Mouse (Mus musculus) limb, embryonic 14.5 days (tissue): ENCODE data around the gene Tmco4. TPM values are rescaled to one million over a fixed set of nuclear protein-coding genes. Genes with fewer than 3 reads are reported as not detected.

Experiments
- ATAC-seq: fragments of 200-750 bp; cut with Nextera tagmentation; 2 replicates; pipeline ENCODE4 v1.8.0; 2017; ENCODE audit warnings: low read depth, moderate number of reproducible peaks, moderate TSS enrichment; ENCODE audit not compliant: low FRiP score
- DNase-seq: peaks from one replicate; pipeline ENCODE4 v3.0.0-alpha.2; 2015; ENCODE audit warnings: low spot score
- H3K27ac ChIP-seq: fragments of 300-500 bp; sonication (generic); replicated peaks from 2 replicates; pipeline ENCODE4 v1.5.1; 2014; ENCODE audit warnings: low read depth, mild to moderate bottlenecking, low read length, moderate library complexity, mixed read lengths
- H3K27me3 ChIP-seq: fragments of 300-500 bp; sonication (generic); 2 replicates; pipeline ENCODE4 v1.6.1; 2014; ENCODE audit warnings: low read length, mixed read lengths; ENCODE audit not compliant: control insufficient read depth, insufficient read depth
- H3K36me3 ChIP-seq: fragments of 300-500 bp; sonication (generic); 2 replicates; pipeline ENCODE4 v1.6.1; 2014; ENCODE audit warnings: mild to moderate bottlenecking, low read length, moderate library complexity, mixed read lengths; ENCODE audit not compliant: control insufficient read depth, insufficient read depth
- H3K4me1 ChIP-seq: fragments of 300-500 bp; sonication (generic); 2 replicates; pipeline ENCODE4 v1.6.1; 2014; ENCODE audit warnings: antibody characterized with exemption, low read length, mixed read lengths; ENCODE audit not compliant: control insufficient read depth, insufficient read depth
- H3K4me2 ChIP-seq: fragments of 300-500 bp; sonication (generic); replicated peaks from 2 replicates; pipeline ENCODE4 v1.6.1; 2014; ENCODE audit warnings: low read depth, mild to moderate bottlenecking, low read length, moderate library complexity; ENCODE audit not compliant: severe bottlenecking
- H3K4me3 ChIP-seq: fragments of 300-500 bp; sonication (generic); replicated peaks from 2 replicates; pipeline ENCODE4 v1.5.1; 2014; ENCODE audit warnings: low read length
- H3K9ac ChIP-seq: fragments of 300-500 bp; sonication (generic); 2 replicates; pipeline ENCODE4 v1.6.1; 2014; ENCODE audit warnings: mild to moderate bottlenecking, low read depth, low read length, moderate library complexity; ENCODE audit not compliant: severe bottlenecking
- H3K9me3 ChIP-seq: fragments of 300-500 bp; sonication (generic); 2 replicates; pipeline ENCODE4 v1.6.1; 2016; ENCODE audit warnings: low read length; ENCODE audit not compliant: control insufficient read depth
- POLR2A ChIP-seq: fragments of 200-500 bp; IDR thresholded peaks from 2 replicates; pipeline ENCODE4 v1.8.0; 2012; ENCODE audit warnings: inconsistent platforms, mild to moderate bottlenecking, moderate library complexity, borderline replicate concordance; ENCODE audit not compliant: insufficient read depth, insufficient read length; ENCODE audit errors: extremely low read depth
- WGBS: fragments of 180-500 bp; shearing (Covaris S2); extraction: QIAGEN DNeasy Blood & Tissue Kit; methylation state at CpG from one replicate; pipeline ENCODE4 v1.1.7; 2014; 5-methylcytosine and 5-hydroxymethylcytosine counted together
- polyA plus RNA-seq, 2 experiments: library from polyadenylated mRNA; depleted of rRNA in 1 of 2; stranded (reverse) in 1 of 2; unstranded in 1 of 2; fragments of >200 nt; fragmentation: Nextera tagmentation in 1 of 2; extraction: Ambion mirVana in 1 of 2; gene quantifications; 2 replicates each; pipeline versions ENCODE4 v1.2.1 to v1.2.3; 2012 to 2014

The Tmco4 gene
- polyA plus RNA-seq, 2 experiments: 4.2 to 4.7 TPM

DNA sequence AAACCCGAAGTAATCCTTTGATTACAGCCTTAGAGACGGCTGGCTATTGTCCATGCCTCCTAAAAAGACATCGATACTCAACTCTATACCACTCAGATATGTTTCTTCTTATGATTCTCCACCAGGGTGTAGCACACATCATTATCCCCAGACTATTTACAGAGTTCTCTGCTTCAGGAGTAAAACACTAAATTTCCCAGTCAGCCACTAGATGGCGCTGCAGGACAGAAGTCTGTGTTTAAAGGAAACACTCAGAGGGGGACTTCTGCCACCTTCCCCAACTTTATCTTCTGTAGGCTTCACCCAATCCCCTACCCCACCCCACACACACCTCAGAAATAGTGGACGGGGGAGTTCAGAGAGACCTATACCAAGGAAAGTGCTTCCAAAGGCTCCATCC, 113.3 kb downstream of the Tmco4 start:
- Histone ChIP-seq H3K4me2 (no peak overlapping the region), H3K27me3 (0 out of 2 replicates have a peak, but pooled peaks cover under 1% of the 10 kb centered on the region), H3K9me3 (no peaks in the 10 kb centered on the region), H3K27ac (no peak overlapping the region), H3K9ac (no peak overlapping the region), H3K36me3 (peaks cover 36% of the 10 kb centered on the region), H3K4me3 (no peak overlapping the region), H3K4me1 (peaks cover 23% of the 10 kb centered on the region)
- no peak for TF ChIP-seq POLR2A
- DNase-seq: peak; percentile 96
- ATAC-seq: peak; percentile 38; the same call in 1 of the 2 replicates
- WGBS: 20% methylated on average over 5 of the region's 5 CpGs

DNA sequence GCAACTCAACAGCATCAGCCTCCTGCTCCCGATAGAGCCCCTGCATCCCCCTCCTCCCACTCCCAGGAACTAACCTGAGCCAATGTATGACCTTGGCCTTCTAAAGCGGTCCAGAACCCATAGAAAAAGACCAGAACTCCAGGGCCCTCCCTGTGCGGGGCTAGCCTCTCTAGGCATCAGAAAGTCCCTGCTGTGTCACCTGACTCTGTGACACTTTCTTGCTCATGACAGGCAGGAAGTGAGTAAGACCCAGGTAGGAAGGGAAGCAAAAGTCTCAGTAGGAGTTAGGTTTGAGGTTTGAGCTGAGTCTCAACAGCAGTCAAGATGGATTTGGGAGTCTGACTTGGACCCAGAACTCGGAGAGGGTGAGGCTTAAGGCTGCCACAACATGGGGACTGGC, 114.3 kb downstream of the Tmco4 start:
- DNase-seq (no peak), ATAC-seq (no peak)
- WGBS: 61% methylated on average over 4 of the region's 4 CpGs
- H3K4me1 ChIP-seq: peaks cover 27% of the 10 kb centered on the region
- H3K4me2 ChIP-seq: no peak overlapping the region
- no peaks in the 10 kb centered on the region for H3K9me3 ChIP-seq
- H3K4me3 ChIP-seq: no peak overlapping the region
- H3K27ac ChIP-seq: no peak overlapping the region
- H3K27me3 ChIP-seq: 0 out of 2 replicates have a peak, but pooled peaks cover 3% of the 10 kb centered on the region
- H3K36me3 ChIP-seq: peaks cover 35% of the 10 kb centered on the region
- TF ChIP-seq POLR2A: no peak
- no peak overlapping the region for H3K9ac ChIP-seq

DNA sequence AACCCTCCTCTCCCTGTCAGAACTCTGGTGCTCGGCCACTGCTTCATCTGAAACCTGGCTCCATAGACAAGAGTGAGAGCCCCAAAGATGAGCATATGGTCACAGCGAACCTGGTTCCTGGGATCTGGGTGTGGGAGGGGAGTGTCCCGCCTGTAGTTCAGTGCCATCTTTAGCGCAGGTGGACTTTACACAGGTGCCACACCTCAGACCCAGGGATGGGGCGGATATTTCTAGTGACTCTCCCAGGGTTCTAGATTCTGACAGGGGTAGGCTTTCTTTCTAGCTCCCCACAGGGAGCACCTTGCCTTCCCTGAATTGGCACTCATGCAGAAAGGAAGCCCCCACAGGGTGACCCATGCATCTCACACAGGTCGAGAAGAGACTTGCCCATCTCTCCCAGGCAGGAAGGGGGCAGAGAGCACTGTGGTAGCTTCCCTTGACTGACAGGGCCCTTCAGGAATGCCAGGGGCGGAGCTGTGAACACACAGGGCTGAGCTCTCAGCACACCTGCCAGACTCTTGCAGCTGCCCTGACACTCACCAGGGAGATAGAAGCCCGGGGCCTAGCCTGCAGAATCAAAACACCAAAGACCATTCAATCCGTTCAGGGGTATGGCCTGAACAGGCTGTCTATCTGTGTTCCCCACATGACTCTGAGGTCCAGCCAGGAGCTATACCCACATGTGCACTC, 116.4 kb downstream of the Tmco4 start:
- Histone ChIP-seq H3K9ac (no peak overlapping the region), H3K27ac (no peak overlapping the region), H3K4me3 (no peak overlapping the region), H3K27me3 (0 out of 2 replicates have a peak, but pooled peaks cover 3% of the 10 kb centered on the region), H3K4me2 (peak overlapping the region; percentile 26), H3K36me3 (peaks cover 24% of the 10 kb centered on the region), H3K9me3 (no peaks in the 10 kb centered on the region), H3K4me1 (peaks cover 16% of the 10 kb centered on the region)
- no peak for ATAC-seq
- 61% methylated on average over 9 of the region's 9 CpGs for WGBS
- TF ChIP-seq POLR2A: no peak
- no peak for DNase-seq

DNA sequence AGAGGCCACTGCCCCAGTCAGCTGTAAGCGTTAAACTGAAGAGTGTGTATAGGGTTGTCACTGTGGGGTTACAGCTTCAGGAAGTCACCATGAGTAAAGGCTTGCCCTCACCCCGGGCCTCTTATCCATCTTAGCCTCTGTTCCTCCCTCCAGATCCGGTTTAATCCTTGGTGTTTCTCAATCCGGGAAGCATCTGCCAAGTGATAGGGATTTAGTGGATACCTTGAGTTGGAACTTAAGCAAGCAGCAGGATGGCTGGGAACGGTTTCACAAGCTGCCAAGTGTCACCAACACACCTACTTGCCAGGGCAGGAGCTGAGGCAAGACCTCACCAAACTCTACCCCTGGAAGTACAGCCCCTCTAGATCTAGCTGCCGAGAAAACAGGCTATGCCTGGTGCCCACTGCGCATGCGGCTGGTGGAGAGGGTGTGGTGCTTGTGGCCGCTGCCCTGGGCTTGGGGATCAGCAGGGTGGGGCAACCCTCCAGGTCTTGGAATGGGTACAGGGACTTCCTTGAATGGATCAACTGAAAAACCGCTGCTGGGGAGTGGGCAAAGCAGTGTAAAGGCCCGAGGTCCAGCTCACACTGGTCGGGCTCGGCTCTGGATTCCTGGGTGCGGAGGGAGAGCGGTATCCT, 117.7 kb downstream of the Tmco4 start:
- WGBS: 59% methylated on average over 15 of the region's 15 CpGs
- peaks cover 4% of the 10 kb centered on the region; the same call in 1 of the 2 replicates for H3K9me3 ChIP-seq
- no peak for TF ChIP-seq POLR2A
- 0 out of 2 replicates have a peak, but pooled peaks cover 3% of the 10 kb centered on the region for H3K27me3 ChIP-seq
- H3K4me3 ChIP-seq: peak overlapping the region; percentile 74
- H3K9ac ChIP-seq: peak overlapping the region; percentile 18; the same call in 1 of the 2 replicates
- H3K27ac ChIP-seq: peak overlapping the region; percentile 81; the same call in 1 of the 2 replicates
- peak overlapping the region; percentile 87 for H3K4me2 ChIP-seq
- peaks cover 12% of the 10 kb centered on the region; the same call in 1 of the 2 replicates for H3K36me3 ChIP-seq
- ATAC-seq: no peak
- peaks cover 16% of the 10 kb centered on the region for H3K4me1 ChIP-seq
- DNase-seq: no peak

DNA sequence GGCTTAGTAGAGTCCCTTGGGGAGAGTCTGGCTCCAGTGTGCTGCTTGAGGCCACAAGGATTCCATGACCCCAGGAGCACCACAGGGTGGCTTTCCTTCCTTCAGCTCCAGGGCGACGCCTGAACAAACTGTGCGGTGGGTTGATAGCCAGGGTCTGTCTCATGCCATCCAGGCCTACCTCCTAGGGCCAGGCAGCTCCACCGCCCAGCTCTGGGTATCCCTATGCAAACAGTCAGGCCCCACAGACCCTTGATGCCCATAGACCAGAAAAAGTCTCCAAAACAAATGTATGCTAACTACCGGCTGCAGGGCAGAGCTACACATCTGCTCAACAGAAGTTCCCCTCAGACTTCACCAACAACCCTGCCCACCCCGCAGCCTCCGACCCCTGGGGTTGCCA, 118.4 kb downstream of the Tmco4 start:
- Histone ChIP-seq H3K4me2 (peak overlapping the region; percentile 87), H3K9ac (peak overlapping the region; percentile 87; the same call in 1 of the 2 replicates), H3K27ac (peak overlapping the region; percentile 81; the same call in 1 of the 2 replicates), H3K9me3 (peaks cover 4% of the 10 kb centered on the region; the same call in 1 of the 2 replicates), H3K27me3 (0 out of 2 replicates have a peak, but pooled peaks cover 3% of the 10 kb centered on the region), H3K4me1 (peaks cover 21% of the 10 kb centered on the region), H3K4me3 (peak overlapping the region; percentile 74), H3K36me3 (peaks cover 12% of the 10 kb centered on the region; the same call in 1 of the 2 replicates)
- 19% methylated on average over 7 of the region's 7 CpGs for WGBS
- no peak for DNase-seq
- ATAC-seq: no peak
- no peak for TF ChIP-seq POLR2A
